Mouse (Mus musculus): ENCODE measurements around the gene Fam193a. TPM values are rescaled to one million over a fixed set of nuclear protein-coding genes. Genes with fewer than 3 reads are reported as not detected.

The Fam193a gene
- polyA plus RNA-seq, 1 experiment from 2014 or later: 10.3 TPM

DNA sequence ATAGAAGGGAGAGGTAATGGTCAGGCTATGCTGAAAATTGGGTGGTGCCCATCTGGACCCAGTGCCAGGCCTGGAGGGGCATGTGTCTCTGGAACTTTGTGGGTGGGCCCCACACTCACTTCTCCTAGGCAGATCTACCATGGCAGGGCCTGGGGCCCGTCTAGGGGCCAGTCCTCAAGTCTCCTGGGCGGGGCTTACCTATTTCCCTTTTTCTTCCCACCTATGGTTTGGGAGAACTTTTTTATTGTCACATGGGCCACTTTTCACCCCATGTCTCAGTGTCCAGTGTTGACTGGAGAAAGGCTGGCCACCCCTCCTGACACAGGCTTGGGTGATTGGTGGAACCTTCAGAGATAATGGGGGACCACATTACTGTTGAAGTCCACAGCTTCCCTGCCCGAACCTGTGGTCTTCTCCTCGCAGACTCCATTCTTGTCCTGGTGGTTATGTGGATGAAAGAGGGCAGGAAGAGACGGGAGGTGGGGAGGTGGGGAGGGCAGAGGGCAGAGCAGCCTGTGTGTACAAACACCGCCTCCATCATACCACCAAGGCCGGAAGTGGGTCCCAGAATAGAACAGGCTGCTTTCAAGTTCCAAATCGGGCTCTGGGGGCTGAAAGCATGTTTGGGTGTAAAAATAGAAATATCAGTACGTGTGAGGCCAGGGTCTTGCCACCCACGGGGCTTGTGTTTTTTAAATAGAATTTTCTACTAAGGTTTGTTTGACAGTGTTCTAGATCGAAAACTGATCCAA is 150.9 kb downstream of the Fam193a start:
- peak; percentile 84 for DNase-seq (ENCODE audit: low spot score)

DNA sequence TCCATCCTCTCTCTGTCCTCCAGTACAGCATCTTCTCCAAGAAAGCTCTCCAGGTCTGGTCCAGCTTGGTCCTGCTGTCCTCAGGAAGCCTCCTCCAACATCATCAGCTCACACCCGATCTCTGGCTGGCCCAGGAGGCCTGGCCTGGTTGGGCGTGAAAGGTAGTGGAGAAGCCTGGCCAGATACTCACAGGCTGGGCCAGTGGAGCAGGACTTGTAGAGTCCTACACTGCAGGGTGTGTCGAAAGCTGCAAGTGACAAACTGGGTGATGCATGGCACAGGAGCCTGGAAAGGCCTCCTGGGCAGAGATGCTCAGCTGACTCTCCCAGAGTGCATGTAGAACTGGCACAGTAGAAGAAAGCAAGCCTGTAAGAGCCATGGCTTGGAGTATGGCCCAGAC is 151.6 kb downstream of the Fam193a start:
- DNase-seq (ENCODE audit: low spot score): no peak

DNA sequence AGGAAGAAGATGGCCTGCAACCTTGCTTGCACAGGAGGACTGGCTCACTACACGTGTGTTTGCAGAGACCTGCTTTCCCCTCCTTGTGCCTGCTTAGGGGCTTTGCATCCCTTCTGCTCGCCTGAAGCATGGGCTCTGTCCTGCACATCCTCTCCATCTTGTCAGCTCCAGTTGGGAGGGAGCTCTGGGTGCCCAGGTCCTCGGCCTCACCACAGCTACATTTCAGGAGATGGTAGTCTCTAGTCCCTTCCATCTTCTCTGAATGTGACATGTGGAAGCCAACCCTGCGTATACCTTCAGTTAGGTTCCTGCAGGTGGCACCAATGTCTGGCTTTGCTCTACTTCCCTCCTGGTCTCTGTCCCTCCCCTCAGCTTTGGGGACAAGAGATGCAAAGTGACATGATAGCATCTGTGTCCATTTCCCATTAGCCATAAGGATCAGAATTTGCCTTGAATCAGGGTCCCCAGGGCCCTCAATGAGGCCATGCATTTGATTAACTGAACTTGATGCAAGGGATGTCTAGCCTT is 154.3 kb downstream of the Fam193a start:
- DNase-seq (ENCODE audit: low spot score): no peak

DNA sequence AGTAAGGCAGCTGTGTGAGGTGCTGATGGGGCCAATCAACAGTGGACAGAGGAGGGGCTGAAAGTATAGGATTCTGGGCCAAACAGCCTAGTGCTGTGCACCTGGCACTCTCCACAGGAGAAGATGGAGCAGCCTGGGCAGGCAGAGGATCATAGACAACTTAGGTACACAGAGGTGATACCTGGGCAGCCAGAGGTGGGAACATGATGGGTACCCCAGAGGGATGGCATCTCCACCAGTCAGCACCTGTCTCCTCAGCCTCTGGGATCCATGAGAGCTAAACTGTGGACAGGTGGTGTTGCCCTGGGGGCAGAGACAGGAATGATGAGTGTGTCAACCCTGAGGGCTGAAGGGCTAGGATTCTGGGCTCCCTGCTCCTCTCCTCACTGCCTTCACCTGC is 154.8 kb downstream of the Fam193a start:
- DNase-seq (ENCODE audit: low spot score): no peak

DNA sequence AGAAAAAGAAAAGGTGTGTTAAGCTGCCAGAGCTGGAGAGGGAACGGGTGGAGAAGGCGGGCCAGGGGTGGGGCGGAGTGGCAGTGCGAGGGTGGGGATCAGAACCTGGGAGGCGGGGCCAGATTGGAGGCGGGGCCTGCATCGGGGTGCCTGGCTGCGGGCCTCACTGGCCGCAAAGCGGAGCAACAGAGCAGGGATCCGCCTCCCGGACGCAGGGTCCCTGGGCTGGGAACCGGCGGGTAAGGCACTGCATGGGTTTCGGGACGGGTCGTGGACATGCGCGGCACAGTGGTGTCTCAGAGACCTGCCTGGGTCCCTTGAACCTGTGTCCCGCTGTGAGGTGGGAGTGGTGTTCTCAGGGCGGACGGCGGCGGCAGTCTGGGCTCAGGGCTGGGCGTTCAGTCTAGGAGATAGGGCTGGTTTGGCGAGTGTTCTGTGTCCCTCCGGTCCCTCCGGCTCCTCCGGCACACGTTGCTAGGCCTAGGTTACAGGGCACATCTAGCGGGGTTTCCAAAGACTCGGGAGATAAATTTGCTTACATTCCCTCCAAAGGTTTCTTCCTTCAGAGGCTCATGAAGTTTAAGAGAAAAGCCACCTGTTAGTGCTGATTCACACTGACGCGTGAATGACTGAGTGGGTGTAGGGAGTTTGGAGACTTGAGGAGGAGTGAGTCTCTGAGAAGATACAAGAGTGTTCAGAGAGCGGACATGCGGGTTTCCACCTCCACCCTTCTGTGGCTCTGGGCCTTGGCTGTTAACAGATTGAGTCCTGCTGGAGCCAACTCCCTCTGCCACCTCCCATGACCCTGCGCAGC is 156.1 kb downstream of the Fam193a start, which contains the start of gene Sh3bp2:
Gene Sh3bp2 (plus strand): TSS at position 176 of the 814 bp plus-strand sequence.
- peak; percentile 90 for DNase-seq (ENCODE audit: low spot score)

DNA sequence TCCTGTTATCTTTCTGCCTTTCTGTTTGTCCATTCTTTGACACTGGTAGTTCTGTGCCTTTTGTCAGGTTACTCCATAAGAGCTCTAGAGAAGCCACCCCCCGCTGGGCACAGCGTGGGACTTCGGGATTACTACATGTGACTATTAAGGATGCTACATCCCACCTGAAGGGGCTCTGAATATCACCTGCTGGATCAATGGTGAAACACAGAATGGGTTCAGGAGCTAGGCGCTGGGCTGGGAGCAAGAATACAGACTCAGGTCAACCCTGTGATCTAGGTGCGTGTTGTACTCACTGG is 156.7 kb downstream of the Fam193a start:
- DNase-seq (ENCODE audit: low spot score): no peak

DNA sequence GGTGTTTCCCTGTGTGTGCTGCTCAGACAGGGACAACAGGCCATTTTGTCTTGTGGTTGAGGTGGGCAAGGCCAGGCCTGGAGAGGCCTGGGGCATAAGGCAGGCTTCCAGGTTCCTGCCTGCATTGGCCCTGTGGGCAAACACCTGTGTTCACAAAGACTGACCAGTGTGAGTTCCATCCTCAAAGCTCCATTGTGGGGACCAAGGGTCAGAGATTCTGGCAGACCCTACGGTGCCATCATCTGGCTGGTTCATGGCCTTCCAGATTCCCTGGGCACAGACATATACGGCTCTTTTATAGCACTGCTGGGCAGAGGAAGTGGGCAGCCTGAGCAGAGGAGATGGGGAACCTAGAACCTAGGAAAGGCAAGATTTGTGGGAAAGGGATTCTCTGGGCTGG is 157.6 kb downstream of the Fam193a start:
- DNase-seq (ENCODE audit: low spot score): no peak

DNA sequence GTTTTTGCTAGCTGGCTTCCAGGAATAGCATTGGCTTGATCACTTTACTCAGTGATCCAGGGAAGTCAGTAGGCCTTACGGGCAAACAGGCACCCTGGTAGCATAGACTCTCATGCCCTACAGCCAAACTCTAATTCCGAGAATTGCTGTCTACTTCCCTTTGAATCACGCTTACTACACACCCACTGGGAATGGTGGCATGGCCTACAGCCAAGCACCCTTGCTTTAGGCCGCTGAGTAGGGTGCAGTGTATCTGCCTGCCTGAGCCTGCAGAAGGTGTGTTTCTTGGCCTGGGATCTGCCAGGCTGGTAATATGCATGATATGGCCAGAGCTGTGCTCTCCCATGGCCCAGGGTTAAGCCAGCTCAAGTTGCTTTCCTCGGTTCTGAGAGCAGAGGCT is 159.0 kb downstream of the Fam193a start:
- DNase-seq (ENCODE audit: low spot score): no peak

DNA sequence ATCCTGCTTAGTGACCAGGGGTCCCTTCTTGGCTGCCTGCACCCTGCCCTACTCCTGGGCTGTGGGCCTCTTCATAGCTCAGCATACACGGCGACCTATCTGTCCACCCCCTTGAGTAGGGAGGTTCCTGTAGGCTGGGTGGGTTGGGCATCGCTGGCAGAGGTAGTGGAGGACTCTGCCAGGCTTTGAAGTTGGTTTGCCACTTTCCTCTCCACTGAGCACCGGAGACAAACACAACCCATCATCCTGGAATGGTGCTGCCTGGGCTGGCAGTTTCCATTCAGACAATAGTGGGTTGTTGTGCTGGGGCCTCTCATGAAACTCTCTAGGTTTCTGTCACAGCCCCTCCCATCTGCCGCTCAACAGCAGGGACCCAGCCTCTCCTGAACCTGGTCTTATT is 160.4 kb downstream of the Fam193a start:
- no peak for DNase-seq (ENCODE audit: low spot score)

DNA sequence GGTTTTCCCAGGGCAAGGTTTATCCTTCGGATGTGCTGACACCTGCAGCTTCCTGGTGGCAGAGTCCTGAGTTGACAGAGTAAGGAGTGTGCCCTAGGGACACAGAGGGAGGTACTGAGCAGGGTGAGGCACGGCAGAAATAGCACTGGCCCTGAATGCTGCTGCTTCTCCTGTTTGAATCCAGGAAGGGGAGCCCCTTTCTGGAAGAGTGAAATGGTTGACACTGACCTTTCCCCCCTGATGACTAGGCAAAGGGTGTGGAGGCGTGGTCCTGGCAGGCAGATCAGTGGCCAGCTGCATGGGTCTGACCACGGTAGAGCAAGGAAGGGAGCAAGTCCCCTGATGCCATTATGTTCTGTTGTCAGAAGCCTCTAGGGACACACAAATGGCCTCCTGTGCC is 161.0 kb downstream of the Fam193a start:
- DNase-seq (ENCODE audit: low spot score): no peak

DNA sequence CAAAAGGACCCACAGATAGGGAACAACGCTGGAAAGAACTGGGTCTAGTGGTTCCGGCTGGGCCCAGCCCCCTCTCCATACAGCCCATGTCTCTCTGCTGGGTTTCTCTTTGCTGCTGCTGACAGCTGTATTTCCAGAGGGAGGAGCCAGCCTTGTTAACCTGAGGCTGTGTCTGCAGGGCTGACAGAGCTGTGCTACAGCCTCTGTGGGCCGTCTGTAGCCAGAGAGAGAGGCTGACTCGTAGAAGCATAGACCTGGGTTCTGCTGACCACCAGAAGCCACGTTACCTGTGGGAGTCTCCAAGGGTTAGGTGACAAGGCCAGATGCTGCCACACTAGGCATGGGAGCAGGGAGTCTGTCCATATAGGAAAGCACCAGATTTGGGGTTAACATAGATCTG is 163.3 kb downstream of the Fam193a start:
- no peak for DNase-seq (ENCODE audit: low spot score)

DNA sequence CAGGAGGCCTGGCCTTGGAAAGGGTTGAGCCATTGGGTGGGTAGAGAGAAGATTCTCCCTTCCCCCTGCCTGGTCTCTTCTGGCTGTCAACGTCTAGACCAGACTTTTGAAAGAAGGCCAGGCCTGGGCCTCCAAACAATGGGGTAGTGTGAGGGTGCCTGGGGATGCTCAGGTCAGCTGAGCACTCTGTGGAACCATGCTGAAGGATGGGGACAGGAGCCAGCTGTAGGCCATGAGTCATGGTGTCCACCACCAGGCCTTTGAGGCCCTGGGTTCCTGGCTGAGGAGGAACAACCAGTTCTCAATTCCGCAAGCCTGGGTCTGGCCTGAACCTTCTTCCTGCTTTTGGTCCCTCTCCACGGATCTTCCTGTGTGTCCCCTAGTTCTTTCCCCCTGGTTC is 164.1 kb downstream of the Fam193a start:
- DNase-seq (ENCODE audit: low spot score): no peak

DNA sequence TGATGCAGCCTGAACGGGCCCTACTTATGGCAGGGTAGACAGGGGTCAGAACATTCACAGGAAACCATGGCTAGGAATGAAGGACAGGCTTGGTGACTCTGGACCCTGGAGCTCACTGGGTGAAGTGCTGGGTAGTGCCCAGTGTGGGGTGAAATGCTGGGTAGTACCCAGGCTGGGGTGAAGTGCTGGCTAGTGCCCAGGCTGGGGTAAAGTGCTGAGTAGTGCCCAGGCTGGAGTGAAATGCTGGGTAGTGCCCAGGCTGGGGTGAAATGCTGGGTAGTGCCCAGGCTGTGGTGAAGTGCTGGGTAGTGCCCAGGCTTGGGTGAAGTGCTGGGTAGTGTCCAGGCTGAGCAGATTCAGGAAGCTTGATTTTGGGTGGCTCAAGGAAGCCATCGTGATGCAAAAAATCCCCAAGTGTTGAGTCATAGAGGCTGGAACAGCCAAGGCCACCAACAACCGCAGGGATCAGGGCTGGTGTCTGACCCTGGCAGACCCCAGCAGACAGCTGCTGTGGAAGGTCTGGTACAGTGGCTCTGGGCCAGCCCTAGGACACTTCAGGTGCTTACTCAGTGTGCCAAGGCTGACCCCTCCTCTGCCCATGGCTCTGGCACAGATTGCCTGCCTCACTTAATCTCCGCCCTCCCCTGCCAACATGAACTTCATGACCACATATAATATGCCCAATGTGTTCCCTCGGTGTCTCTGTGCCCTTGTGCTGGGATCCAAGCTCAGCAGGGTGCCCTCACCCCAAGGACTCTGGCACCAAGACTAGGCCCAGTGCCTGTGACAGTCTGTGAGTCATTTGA is 165.2 kb downstream of the Fam193a start:
- no peak for DNase-seq (ENCODE audit: low spot score)

DNA sequence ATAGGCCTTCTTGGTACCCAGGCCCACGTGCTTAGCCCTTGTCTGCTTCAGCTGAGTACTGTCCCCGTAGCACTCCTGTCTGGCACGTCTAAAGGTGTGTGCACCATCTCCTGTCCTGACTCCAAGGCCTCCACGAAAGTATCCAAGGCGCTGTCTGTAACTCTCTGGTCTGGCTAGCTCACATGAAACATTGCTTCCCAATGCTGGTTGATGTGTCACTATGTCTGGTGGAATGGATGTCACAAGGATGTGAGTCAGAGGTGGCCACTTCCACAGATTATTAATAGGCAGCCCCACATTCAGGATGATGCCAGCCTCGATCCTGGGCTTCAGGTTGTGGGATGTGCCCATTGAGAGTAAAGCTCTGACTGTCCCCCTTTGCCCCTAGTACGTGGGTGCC is 166.1 kb downstream of the Fam193a start:
- no peak for DNase-seq (ENCODE audit: low spot score)

Other genes with a start within 250 kb of the Fam193a start
- 0.58 and 0.96 TPM in 2 replicates for gene Poln, start 200.5 kb upstream of the Fam193a start, polyA plus RNA-seq (2015; fragmentation: Nextera tagmentation; extraction: Ambion mirVana)
- gene Haus3, start 200.4 kb upstream of the Fam193a start, polyA plus RNA-seq (2015; fragmentation: Nextera tagmentation; extraction: Ambion mirVana): 67.1 and 68.3 TPM in 2 replicates
- 45.3 and 50.3 TPM in 2 replicates for gene Mxd4, start 182.2 kb upstream of the Fam193a start, polyA plus RNA-seq (2015; fragmentation: Nextera tagmentation; extraction: Ambion mirVana)
- gene Zfyve28, start 81.5 kb upstream of the Fam193a start, polyA plus RNA-seq (2015; fragmentation: Nextera tagmentation; extraction: Ambion mirVana): 10.0 and 12.7 TPM in 2 replicates
- gene Cfap99, start 81.3 kb upstream of the Fam193a start, polyA plus RNA-seq (2015; fragmentation: Nextera tagmentation; extraction: Ambion mirVana): not detected in 2 replicates
- gene Rnf4, start 33.6 kb upstream of the Fam193a start, polyA plus RNA-seq (2015; fragmentation: Nextera tagmentation; extraction: Ambion mirVana): 138 TPM in 2 replicates
- gene Tnip2, start 144.1 kb downstream of the Fam193a start, polyA plus RNA-seq (2015; fragmentation: Nextera tagmentation; extraction: Ambion mirVana): 11.8 and 17.9 TPM in 2 replicates
- 10.5 and 16.2 TPM in 2 replicates for gene Sh3bp2, start 155.9 kb downstream of the Fam193a start, polyA plus RNA-seq (2015; fragmentation: Nextera tagmentation; extraction: Ambion mirVana)
- 117 TPM in 2 replicates for gene Add1, start 203.7 kb downstream of the Fam193a start, polyA plus RNA-seq (2015; fragmentation: Nextera tagmentation; extraction: Ambion mirVana)